Mouse (Mus musculus): Measurements from ENCODE around the gene Prtn3. TPM values are rescaled to one million over a fixed set of nuclear protein-coding genes. Genes with fewer than 3 reads are reported as not detected.

The Prtn3 gene
- total RNA-seq (2021): 1 to 10 TPM; 1.5 to 2.8 TPM
- long read RNA-seq, experiment 1: 0 reads
- long read RNA-seq, experiment 2: 0 reads

GRCm38 (mm10) chr10:79874290-79874862 lies at the start of gene Prtn3, which contains the start of gene Plppr3:
Prtn3 (plus strand) TSS chr10:79874476.
Plppr3 (minus strand) TSS chr10:79874634.
- no peak for DNase-seq

GRCm38 (mm10) chr10:79831583-79831982 lies 42.7 kb upstream of the Prtn3 start:
- DNase-seq: no peak

- no peak for DNase-seq
These were observed 42.1 kb upstream of the Prtn3 start for GRCm38 (mm10) chr10:79832026-79832785.

GRCm38 (mm10) chr10:79832786-79833181 lies 41.5 kb upstream of the Prtn3 start:
- DNase-seq: no peak

DNA sequence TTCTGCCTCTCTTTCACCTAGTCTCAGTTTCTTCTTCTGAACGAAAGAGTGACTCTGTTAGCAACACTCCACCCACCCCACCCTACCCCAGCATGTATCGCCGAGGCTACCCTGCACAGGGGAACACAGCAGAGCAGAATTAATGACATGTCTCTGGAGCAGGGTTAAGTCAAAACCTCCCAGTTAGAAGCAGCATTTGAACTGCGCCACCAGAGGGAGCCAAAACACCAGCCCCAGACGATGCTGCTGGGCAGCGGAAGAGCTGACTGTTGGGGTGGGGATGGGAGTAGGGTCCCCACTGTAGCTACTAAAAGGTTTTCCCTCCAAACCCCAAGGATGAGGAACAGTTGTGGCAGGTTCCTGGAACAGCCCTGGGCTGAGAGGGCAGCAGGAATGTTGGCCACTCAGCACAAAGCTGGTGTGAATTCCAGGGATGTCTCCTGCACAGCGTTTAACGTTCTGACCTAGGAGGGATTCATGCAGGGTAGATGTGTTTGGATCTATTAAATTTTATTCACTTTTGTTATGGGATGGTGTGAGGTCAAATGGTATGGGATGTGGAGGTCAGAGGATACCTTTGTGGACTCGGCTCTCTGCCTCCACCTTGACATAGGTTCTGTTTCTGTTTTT lies 39.4 kb upstream of the Prtn3 start:
- DNase-seq: peak; percentile 85

DNA sequence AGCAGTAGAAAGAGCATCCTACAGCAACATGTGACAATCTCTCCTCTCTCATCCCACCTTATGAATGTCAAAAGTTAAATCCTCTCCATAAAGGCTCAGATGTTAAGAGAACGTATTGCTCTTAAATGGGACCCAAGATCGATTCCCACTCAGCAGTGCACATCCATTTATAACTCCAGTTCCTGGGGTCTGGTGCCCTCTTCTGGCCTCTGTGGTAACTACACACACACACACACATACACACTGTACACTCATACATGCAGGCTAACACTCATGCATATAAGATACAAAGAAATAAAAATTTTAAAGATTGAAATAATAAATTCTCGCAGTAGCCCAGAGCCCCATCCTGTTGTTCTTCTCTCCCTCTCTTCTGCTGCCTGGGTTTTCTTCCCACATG lies 37.4 kb upstream of the Prtn3 start:
- no peak for DNase-seq

DNA sequence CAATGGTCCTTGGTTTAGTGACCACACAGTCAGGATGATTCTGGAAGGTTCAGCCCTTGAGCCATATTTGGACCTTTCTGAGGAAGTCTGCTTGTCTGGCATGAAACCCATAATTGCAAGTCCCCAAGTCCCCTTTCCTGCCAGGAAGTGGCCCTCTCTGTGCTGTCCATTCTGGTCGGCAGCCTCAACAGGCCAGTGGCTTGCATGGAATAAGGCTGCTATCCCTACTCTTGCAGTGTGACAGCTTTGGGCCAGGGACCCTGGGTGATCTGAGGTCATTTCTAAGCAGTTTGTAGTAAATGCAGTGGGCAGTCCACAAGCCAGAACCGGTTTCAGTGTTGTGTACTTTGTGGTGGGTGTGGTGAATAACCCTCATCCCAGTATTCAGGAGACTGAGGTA lies 36.1 kb upstream of the Prtn3 start:
- no peak for DNase-seq

GRCm38 (mm10) chr10:79840091-79840490 lies 34.2 kb upstream of the Prtn3 start:
- DNase-seq: no peak

GRCm38 (mm10) chr10:79840644-79841551 lies 33.4 kb upstream of the Prtn3 start:
- DNase-seq: peak; percentile 72

- DNase-seq: no peak
These were observed 32.0 kb upstream of the Prtn3 start for GRCm38 (mm10) chr10:79842322-79842721.

DNA sequence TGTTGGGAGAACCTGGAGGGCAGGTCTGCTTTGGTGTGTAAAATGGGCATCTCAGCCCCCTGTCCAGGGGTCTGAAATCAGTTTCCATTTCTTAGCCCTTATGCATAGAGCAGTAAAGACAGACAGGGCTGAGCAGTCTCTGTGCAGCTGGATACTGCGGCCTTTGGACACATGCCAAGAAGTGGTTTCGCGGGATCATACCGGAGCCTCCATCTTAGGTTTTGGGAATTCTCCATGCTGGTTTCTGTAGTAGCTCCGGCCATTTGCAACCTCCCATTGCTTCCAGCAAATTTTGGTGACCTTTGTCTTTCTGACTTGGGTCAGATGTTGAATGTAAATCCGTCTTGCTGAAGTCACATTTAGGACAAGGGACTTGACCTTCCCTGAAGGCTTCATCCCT lies 30.8 kb upstream of the Prtn3 start:
- peak; percentile 65 for DNase-seq

GRCm38 (mm10) chr10:79846553-79846952 lies 27.7 kb upstream of the Prtn3 start:
- DNase-seq: no peak

DNA sequence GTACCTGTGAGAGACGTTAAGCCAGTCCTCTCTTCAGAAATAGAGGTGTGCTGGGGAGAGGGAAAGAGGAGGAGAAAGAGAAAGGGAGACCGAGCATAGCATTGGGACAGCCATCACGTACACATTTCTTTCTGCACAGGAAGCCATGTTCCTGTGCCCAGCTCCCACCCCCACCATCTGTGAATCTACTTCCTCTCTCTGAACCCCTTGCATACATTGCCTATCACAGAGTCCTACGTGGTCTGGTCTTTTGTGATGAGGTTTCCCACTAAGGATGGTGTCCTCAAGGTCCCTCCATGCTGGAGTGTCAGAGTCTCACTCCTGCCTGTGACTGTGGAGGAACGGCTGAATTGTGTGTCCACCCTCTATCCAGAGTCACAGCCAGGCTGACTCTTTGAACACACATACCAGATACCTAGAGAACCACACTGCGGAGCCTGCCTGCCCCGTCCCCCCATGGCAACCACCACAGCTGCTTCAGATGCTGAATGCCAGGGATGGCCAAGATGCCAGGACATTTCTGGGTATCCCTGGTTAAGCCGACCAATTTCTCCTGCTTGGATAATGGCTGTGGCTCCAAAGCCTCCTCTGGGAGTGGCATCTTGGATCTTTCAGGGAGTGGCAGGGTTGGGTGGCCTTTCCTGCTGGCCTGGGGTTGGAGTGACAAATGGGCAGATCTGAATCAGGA lies 24.2 kb upstream of the Prtn3 start:
- no peak for DNase-seq

GRCm38 (mm10) chr10:79851653-79852052 lies 22.6 kb upstream of the Prtn3 start:
- DNase-seq: no peak

GRCm38 (mm10) chr10:79852107-79852789 lies 22.0 kb upstream of the Prtn3 start:
- peak; percentile 44 for DNase-seq

DNA sequence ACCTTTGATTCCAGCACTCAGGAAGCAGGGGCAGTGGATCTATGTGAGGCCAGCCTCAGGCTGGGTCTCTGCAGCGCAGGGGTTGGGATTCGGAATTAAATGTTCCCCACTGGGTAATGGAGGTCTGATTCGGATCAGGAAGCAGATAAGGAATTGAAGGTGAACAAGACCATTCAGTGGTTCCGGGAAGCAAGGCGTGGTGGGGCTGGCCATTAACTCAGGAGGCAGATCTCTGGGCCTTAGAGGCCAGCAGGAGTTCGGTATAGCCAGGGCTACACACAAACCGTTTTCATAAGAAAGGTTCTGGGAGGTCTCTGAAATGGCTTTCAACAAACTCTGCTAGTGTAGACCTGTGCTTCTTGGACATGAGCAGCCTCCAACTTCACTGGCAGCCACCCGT lies 21.4 kb upstream of the Prtn3 start:
- no peak for DNase-seq

- DNase-seq: peak; percentile 99
These were observed 20.9 kb upstream of the Prtn3 start for GRCm38 (mm10) chr10:79853392-79853791.

DNA sequence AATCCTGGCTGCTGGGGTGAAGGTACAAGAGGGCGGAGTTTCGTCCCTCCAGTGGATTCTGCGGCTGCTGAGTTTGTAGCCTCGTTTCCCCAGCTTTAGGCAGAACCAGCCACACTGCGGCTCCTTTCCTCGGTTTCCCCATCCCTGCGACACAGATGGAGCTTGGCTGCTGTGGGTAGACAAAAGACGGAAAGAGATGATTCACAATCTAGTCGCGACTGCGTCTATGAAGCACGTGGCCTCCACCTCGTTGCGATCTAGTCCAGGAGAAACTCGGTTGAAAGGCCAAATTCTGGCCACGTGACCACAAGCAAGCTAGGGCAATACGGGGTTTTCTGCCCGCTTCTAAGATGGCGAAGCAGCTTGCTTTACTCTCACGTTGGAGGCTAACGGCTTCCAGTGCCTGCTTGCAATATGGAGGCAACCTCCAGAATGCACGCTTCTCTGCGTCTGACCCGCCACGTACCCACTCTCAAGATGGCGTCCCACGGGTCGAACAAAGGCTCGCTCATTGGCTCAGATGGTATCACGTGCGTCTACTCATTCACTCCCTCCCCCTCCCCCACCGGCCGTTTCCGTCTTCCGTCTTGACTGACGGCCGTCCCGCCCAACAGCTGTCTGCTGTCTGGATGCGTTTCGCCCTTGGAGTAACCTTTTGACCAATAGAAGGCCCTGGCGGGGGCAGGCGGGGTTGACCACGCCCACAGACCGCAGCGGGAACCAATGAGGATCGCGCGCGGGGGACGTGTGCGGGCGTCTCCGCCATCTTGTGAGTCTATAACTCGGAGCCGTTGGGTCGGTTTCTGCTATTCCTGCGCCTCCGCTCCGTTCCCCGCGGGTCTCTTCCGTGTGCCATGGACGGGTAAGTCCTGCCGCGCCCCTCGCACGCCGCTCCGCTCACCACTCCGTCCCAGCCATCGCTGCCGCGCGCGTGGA lies 20.1 kb upstream of the Prtn3 start, which contains the start of gene Ptbp1:
Ptbp1 (plus strand) TSS at position 568 of the 936 bp plus-strand sequence.
- peak; percentile 100 for DNase-seq

DNA sequence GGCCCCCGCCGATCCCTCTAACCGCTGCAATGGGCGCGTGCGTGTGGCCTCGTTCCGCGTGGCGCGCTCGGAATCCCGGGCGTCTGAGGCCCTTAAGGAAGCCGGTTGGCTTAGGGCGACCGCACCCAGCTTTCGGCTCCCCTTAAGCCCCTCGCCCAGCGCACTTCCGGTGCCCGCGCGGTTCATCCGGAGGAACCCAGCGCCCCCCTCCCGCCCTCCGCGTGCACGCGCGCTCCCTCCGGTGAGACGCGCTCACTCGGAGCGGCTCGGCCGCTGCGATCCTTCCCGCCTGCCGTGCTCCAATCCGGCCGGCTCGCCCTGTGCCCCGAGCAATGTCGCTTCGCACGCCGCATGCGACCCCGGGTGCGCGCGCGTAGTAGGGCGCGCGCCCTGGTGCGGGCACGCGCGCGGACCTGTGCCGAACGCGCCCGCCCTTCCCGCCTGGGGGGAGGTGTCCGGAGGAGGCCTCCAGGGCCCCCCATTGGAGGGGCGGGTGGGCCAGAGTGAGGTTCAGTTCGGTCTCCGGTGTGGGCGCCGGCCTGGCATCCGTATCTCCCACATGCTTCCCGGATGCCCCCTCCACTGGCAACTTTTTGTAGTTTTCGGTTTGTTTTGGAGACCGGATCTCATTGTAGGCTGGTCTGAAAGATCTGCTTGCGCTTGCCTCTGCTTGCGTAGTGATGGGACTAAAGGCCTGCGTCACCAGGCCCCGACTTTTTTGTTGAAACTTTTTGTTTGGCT lies 19.3 kb upstream of the Prtn3 start:
- DNase-seq: peak; percentile 80

All from adrenal gland, postnatal 10 days (tissue).